Mouse (Mus musculus) right cerebral cortex, postnatal 4 days (tissue): Measurements from ENCODE around the gene Kcnh5.

ENCODE experiments used
- DNase-seq: peaks from one replicate; pipeline ENCODE4 v3.0.0-alpha.2; 2022

Kcnh5 gene

GRCm38 (mm10) chr12:74951124-74952115, 225.7 kb downstream of the Kcnh5 start:
- DNase-seq: no peak

GRCm38 (mm10) chr12:74901331-74901730, 275.8 kb downstream of the Kcnh5 start:
- no peak for DNase-seq

- no peak for DNase-seq
Observed at GRCm38 (mm10) chr12:74900777-74901176, 276.4 kb downstream of the Kcnh5 start.

- no peak for DNase-seq
Observed at GRCm38 (mm10) chr12:74899055-74899454, 278.1 kb downstream of the Kcnh5 start.

- DNase-seq: no peak
Observed at GRCm38 (mm10) chr12:74898211-74898610, 278.9 kb downstream of the Kcnh5 start.

GRCm38 (mm10) chr12:74894870-74895423, 282.2 kb downstream of the Kcnh5 start:
- no peak for DNase-seq

- DNase-seq: no peak
Observed at GRCm38 (mm10) chr12:74889419-74889818, 287.7 kb downstream of the Kcnh5 start.

- DNase-seq: no peak
Observed at GRCm38 (mm10) chr12:74887064-74887463, 290.1 kb downstream of the Kcnh5 start.

- DNase-seq: no peak
Observed at GRCm38 (mm10) chr12:74881344-74881743, 295.8 kb downstream of the Kcnh5 start.

- DNase-seq: no peak
Observed at GRCm38 (mm10) chr12:74855666-74856065, 321.5 kb downstream of the Kcnh5 start.

- DNase-seq: no peak
Observed at GRCm38 (mm10) chr12:74854263-74854662, 322.9 kb downstream of the Kcnh5 start.

GRCm38 (mm10) chr12:74850323-74850722, 326.8 kb downstream of the Kcnh5 start:
- DNase-seq: no peak

GRCm38 (mm10) chr12:74849912-74850311, 327.2 kb downstream of the Kcnh5 start:
- DNase-seq: no peak

GRCm38 (mm10) chr12:74848611-74849347, 328.4 kb downstream of the Kcnh5 start:
- DNase-seq: peak; percentile 77
